Mouse (Mus musculus): Measurements from ENCODE around the gene Wipf2. TPM values are rescaled to one million over a fixed set of nuclear protein-coding genes. Genes with fewer than 3 reads are reported as not detected.
A peak's percentile ranks its signal among the peaks of the same experiment; 100 is the strongest.

Gene Wipf2
- total and polyA plus RNA-seq, 3 experiments: 2.1 to 7.7 (median 4.7) TPM

DNA sequence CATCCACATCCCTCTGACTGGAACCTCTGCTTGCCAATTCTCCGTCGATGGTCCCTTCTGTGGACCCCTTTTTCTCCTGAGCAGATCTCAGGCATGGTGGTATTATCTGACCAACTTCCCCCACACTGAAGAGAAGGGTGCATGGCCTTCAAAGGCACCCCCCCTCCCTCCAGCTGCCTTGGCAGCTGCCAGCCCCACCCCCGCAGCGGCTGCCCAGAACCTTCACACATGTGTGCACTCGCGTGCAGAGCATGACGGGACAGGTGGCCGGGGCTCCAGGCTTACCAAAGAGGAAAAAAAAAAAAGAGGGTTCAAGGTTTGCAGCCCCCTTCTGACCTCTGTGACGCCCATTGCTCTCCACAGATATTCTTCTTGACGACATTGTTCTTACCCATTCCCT is 23.5 kb upstream of the Wipf2 start:
- in situ Hi-C loops (cut with MboI; ENCODE audit: low pct_ligation_motif_present, low pct_unique_long_range_greater_than_20kb, low sequenced_read_pairs) (no loop called here), dilution Hi-C loops (cut with MboI; ENCODE audit: extremely low pct_ligation_motif_present, extremely low pct_unique_long_range_greater_than_20kb, low sequenced_read_pairs) (no loop called here)
- Histone ChIP-seq H3K9me3 (replicated peaks; ENCODE audit: low read length) (no peaks in the 10 kb centered on the region), H3K27me3 (replicated peaks) (peaks cover 25% of the 10 kb centered on the region), H3K4me3 (replicated peaks in 1 of 3; ENCODE audit: low read depth in 2 of 3, low read length in 2 of 3, poor library complexity in 1 of 3) (no peak overlapping the region), H3K4me2 (ENCODE audit: insufficient read depth, low read depth, poor library complexity, severe bottlenecking) (no peak overlapping the region), H3K36me3 (replicated peaks in 1 of 2; ENCODE audit: control insufficient read depth in 1 of 2, insufficient read depth in 1 of 2, low read length in 1 of 2) (peaks cover 0 to 8% of the 10 kb centered on the region in 2 experiments), H3K27ac (ENCODE audit: insufficient read depth, low read depth) (no peak overlapping the region), H3K79me2 (replicated peaks; ENCODE audit: control insufficient read depth, extremely low read depth, insufficient read depth, poor library complexity, severe bottlenecking) (no peaks in the 10 kb centered on the region), H3K9ac (ENCODE audit: insufficient read depth, low read depth) (no peak overlapping the region), H3K4me1 (ENCODE audit: control insufficient read depth in 1 of 2, insufficient read depth in 2 of 2) (peaks cover 5 to 30% of the 10 kb centered on the region in 2 experiments; a peak in 2 of 4 replicates)
- peak; percentile 83 for TF ChIP-seq BHLHE40 (IDR thresholded peaks at IDR 0.05; ENCODE audit: low read depth, low read length)
- peak; percentile 42; the same call in 1 of the 2 replicates for TF ChIP-seq TCF12 (IDR thresholded peaks at IDR 0.05; ENCODE audit: low read depth, low read length)
- TF ChIP-seq ZMIZ1 (IDR thresholded peaks at IDR 0.05; ENCODE audit: low read depth, low read length): no peak
- peak; percentile 29; the same call in 1 of the 2 replicates for TF ChIP-seq ZNF384 (IDR thresholded peaks at IDR 0.05; ENCODE audit: low read depth, low read length)
- TF ChIP-seq GABPA (IDR thresholded peaks at IDR 0.05; ENCODE audit: insufficient replicate concordance, low read depth, low read length): no peak
- DNase-seq (ENCODE audit: extremely low read depth): peak; percentile 23

DNA sequence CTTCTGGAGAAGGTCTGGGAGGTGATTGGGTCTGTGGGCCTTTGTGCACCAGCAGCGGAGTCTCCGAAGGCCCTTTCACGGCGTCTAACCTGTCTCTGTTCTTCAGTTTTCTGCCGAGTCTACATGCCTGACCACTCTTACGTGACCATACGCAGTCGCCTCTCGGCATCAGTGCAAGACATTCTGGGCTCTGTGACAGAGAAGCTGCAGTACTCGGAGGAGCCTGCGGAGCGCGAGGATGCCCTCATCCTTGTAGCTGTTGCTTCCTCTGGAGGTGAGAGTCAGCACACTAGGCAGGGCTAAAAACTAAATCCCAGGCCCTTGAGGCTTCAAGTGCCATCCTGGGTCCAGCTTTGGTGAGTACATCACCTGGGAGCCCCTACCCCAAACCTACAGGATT is 17.4 kb upstream of the Wipf2 start:
- peaks cover 0 to 6% of the 10 kb centered on the region in 2 experiments; a peak in 2 of 4 replicates for H3K4me1 ChIP-seq (ENCODE audit: control insufficient read depth in 1 of 2, insufficient read depth in 2 of 2)
- no peaks in the 10 kb centered on the region for H3K79me2 ChIP-seq (replicated peaks; ENCODE audit: control insufficient read depth, extremely low read depth, insufficient read depth, poor library complexity, severe bottlenecking)
- in situ Hi-C loops (cut with MboI; ENCODE audit: low pct_ligation_motif_present, low pct_unique_long_range_greater_than_20kb, low sequenced_read_pairs) (no loop called here), dilution Hi-C loops (cut with MboI; ENCODE audit: extremely low pct_ligation_motif_present, extremely low pct_unique_long_range_greater_than_20kb, low sequenced_read_pairs) (no loop called here)
- TF ChIP-seq PAX5 (IDR thresholded peaks at IDR 0.05; ENCODE audit: low read length): no peak
- no peak overlapping the region for H3K9ac ChIP-seq (ENCODE audit: insufficient read depth, low read depth)
- no peak overlapping the region for H3K27ac ChIP-seq (ENCODE audit: insufficient read depth, low read depth)
- no peak overlapping the region for H3K4me2 ChIP-seq (ENCODE audit: insufficient read depth, low read depth, poor library complexity, severe bottlenecking)
- H3K27me3 ChIP-seq (replicated peaks): peaks cover 5% of the 10 kb centered on the region
- H3K9me3 ChIP-seq (replicated peaks; ENCODE audit: low read length): no peaks in the 10 kb centered on the region
- H3K4me3 ChIP-seq (replicated peaks in 1 of 3; ENCODE audit: low read depth in 2 of 3, low read length in 2 of 3, poor library complexity in 1 of 3): no peak overlapping the region
- DNase-seq (ENCODE audit: extremely low read depth): no peak
- no peaks in the 10 kb centered on the region for H3K36me3 ChIP-seq (replicated peaks in 1 of 2; ENCODE audit: control insufficient read depth in 1 of 2, insufficient read depth in 1 of 2, low read length in 1 of 2)

DNA sequence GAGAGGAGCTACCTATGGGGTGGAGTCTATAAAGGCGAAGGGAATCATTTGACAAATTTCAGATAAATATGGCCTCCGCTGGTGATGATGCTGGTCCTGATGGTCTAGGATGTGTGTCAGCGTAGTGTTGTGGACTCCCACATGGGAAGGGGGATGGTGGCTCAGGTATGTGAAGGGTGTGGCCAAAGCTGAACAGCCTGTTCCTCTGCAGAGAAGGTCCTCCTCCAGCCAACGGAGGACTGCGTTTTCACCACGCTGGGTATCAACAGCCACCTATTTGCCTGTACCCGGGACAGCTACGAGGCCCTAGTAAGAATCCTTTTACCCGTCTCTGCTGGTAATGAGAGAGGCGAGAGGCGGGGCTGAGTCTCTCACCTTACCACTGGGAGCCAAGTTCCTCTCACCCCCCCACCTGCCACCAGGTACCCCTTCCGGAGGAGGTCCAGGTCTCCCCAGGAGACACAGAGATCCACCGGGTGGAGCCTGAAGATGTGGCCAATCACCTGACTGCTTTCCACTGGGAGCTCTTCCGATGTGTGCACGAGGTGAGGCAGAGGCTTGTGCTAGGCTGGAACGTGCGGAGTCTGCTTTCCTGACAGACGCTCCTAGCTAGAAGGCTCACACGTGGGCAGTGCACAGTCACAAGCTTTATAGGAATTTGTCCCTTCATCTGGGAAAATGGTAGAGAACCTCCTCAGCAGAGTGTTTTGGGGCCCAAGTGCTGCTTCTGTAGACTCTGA is 16.4 kb upstream of the Wipf2 start:
- peaks cover 5% of the 10 kb centered on the region for H3K27me3 ChIP-seq (replicated peaks)
- no peak for DNase-seq (ENCODE audit: extremely low read depth)
- H3K4me3 ChIP-seq (replicated peaks in 1 of 3; ENCODE audit: low read depth in 2 of 3, low read length in 2 of 3, poor library complexity in 1 of 3): no peak overlapping the region
- no peak for TF ChIP-seq MEF2A (IDR thresholded peaks at IDR 0.05; ENCODE audit: borderline replicate concordance, low read depth, low read length)
- no peak for TF ChIP-seq MAX (IDR thresholded peaks at IDR 0.05; ENCODE audit: low read length)
- no peak overlapping the region for H3K9ac ChIP-seq (ENCODE audit: insufficient read depth, low read depth)
- no peak overlapping the region for H3K27ac ChIP-seq (ENCODE audit: insufficient read depth, low read depth)
- no peak overlapping the region for H3K4me2 ChIP-seq (ENCODE audit: insufficient read depth, low read depth, poor library complexity, severe bottlenecking)
- peaks cover 0 to 6% of the 10 kb centered on the region in 2 experiments; a peak in 2 of 4 replicates for H3K4me1 ChIP-seq (ENCODE audit: control insufficient read depth in 1 of 2, insufficient read depth in 2 of 2)
- dilution Hi-C loops (cut with MboI; ENCODE audit: extremely low pct_ligation_motif_present, extremely low pct_unique_long_range_greater_than_20kb, low sequenced_read_pairs): no loop called here
- H3K36me3 ChIP-seq (replicated peaks in 1 of 2; ENCODE audit: control insufficient read depth in 1 of 2, insufficient read depth in 1 of 2, low read length in 1 of 2): no peaks in the 10 kb centered on the region
- H3K79me2 ChIP-seq (replicated peaks; ENCODE audit: control insufficient read depth, extremely low read depth, insufficient read depth, poor library complexity, severe bottlenecking): no peaks in the 10 kb centered on the region
- H3K9me3 ChIP-seq (replicated peaks; ENCODE audit: low read length): no peaks in the 10 kb centered on the region
- in situ Hi-C loops (cut with MboI; ENCODE audit: low pct_ligation_motif_present, low pct_unique_long_range_greater_than_20kb, low sequenced_read_pairs): no loop called here
